Mouse (Mus musculus) brown adipose tissue, adult 24 weeks (tissue): ENCODE measurements around the gene Hlx. TPM values are rescaled to one million over a fixed set of nuclear protein-coding genes. Genes with fewer than 3 reads are reported as not detected.

ENCODE experiments used
- H3K27ac ChIP-seq: fragments of 200-500 bp; replicated peaks from 2 replicates; pipeline ENCODE4 v1.5.1; 2012; ENCODE audit warnings: low read depth, mild to moderate bottlenecking, low read length
- H3K4me1 ChIP-seq: fragments of 200-500 bp; 2 replicates; pipeline ENCODE4 v1.6.1; 2012; ENCODE audit warnings: low read length, mixed read lengths; ENCODE audit not compliant: control insufficient read depth, insufficient read depth, insufficient read length
- H3K4me3 ChIP-seq: fragments of 200-500 bp; 2 replicates; pipeline ENCODE4 v1.5.1; 2012; ENCODE audit warnings: low read depth, mild to moderate bottlenecking, low read length, moderate library complexity; ENCODE audit not compliant: insufficient read depth
- polyA plus RNA-seq: library from polyadenylated mRNA; stranded (reverse); fragments of >200 nt; gene quantifications from 2 replicates; pipeline ENCODE4 v1.2.4, GENCODE M21; 2012; ENCODE audit not compliant: missing spikeins, insufficient read depth, insufficient read length

Hlx gene
- polyA plus RNA-seq, 1 experiment = 11.3 TPM

- no peak overlapping the region for H3K27ac ChIP-seq
- H3K4me1 ChIP-seq = peaks cover 3% of the 10 kb centered on the region; the same call in 1 of the 2 replicates
- no peak overlapping the region for H3K4me3 ChIP-seq
Observed at GRCm38 (mm10) chr1:184737876-184738479, 5.6 kb upstream of the Hlx start.

- H3K4me1 ChIP-seq = peaks cover 3% of the 10 kb centered on the region; the same call in 1 of the 2 replicates
- H3K27ac ChIP-seq = no peak overlapping the region
- H3K4me3 ChIP-seq = no peak overlapping the region
Observed at GRCm38 (mm10) chr1:184737228-184737627, 4.8 kb upstream of the Hlx start.

- Histone ChIP-seq H3K4me3 (no peak overlapping the region), H3K4me1 (peaks cover 3% of the 10 kb centered on the region; the same call in 1 of the 2 replicates), H3K27ac (no peak overlapping the region)
Observed at GRCm38 (mm10) chr1:184736260-184736659, 3.8 kb upstream of the Hlx start.

GRCm38 (mm10) chr1:184734991-184735920 is 2.8 kb upstream of the Hlx start:
- peaks cover 3% of the 10 kb centered on the region; the same call in 1 of the 2 replicates for H3K4me1 ChIP-seq
- H3K4me3 ChIP-seq = peak overlapping the region; percentile 27
- H3K27ac ChIP-seq = peak overlapping the region; percentile 73

GRCm38 (mm10) chr1:184734067-184734830 is 1.8 kb upstream of the Hlx start:
- Histone ChIP-seq H3K4me3 (peak overlapping the region; percentile 69), H3K4me1 (peaks cover 3% of the 10 kb centered on the region; the same call in 1 of the 2 replicates), H3K27ac (peak overlapping the region; percentile 83)

GRCm38 (mm10) chr1:184733300-184734066 is 1.1 kb upstream of the Hlx start:
- Histone ChIP-seq H3K4me3 (peak overlapping the region; percentile 69), H3K27ac (peak overlapping the region; percentile 83), H3K4me1 (peaks cover 3% of the 10 kb centered on the region; the same call in 1 of the 2 replicates)

- Histone ChIP-seq H3K4me1 (peaks cover 14% of the 10 kb centered on the region), H3K27ac (peak overlapping the region; percentile 95), H3K4me3 (peak overlapping the region; percentile 84)
Observed at GRCm38 (mm10) chr1:184731644-184732545, 524 bp downstream of the Hlx start.

- Histone ChIP-seq H3K4me1 (peaks cover 14% of the 10 kb centered on the region), H3K27ac (peak overlapping the region; percentile 95), H3K4me3 (peak overlapping the region; percentile 84)
Observed at GRCm38 (mm10) chr1:184731091-184731640, 1.3 kb downstream of the Hlx start.

- H3K4me1 ChIP-seq = peaks cover 11% of the 10 kb centered on the region
- H3K27ac ChIP-seq = peak overlapping the region; percentile 95
Observed at GRCm38 (mm10) chr1:184730453-184731013, 1.9 kb downstream of the Hlx start.

GRCm38 (mm10) chr1:184729357-184730140 is 2.9 kb downstream of the Hlx start:
- peak overlapping the region; percentile 95 for H3K27ac ChIP-seq
- peak overlapping the region; percentile 84 for H3K4me3 ChIP-seq
- H3K4me1 ChIP-seq = peaks cover 11% of the 10 kb centered on the region

More at GRCm38 (mm10) chr1:184730453-184731013, 1.9 kb downstream of the Hlx start:
- peak overlapping the region; percentile 84 for H3K4me3 ChIP-seq

GRCm38 (mm10) chr1:184728561-184729115 is 3.8 kb downstream of the Hlx start:
- H3K27ac ChIP-seq = peak overlapping the region; percentile 95
- peaks cover 11% of the 10 kb centered on the region for H3K4me1 ChIP-seq
- H3K4me3 ChIP-seq = peak overlapping the region; percentile 84
